Mouse (Mus musculus) lung, postnatal 25 days (tissue): ENCODE results near the gene Tnxb.

Experiments
- DNase-seq: peaks from one replicate; pipeline ENCODE4 v3.0.0; 2022; ENCODE audit warnings: low spot score

Tnxb gene

GRCm38 (mm10) chr17:34643944-34644343 is 26.4 kb upstream of the Tnxb start:
- no peak for DNase-seq

GRCm38 (mm10) chr17:34644608-34645007 is 25.7 kb upstream of the Tnxb start, which contains the start of gene Fkbpl:
Gene Fkbpl (plus strand): TSS chr17:34644764.
- peak; percentile 98 for DNase-seq

- no peak for DNase-seq
These were observed 25.0 kb upstream of the Tnxb start for GRCm38 (mm10) chr17:34645256-34645829.

GRCm38 (mm10) chr17:34645831-34646511 is 24.4 kb upstream of the Tnxb start:
- DNase-seq, result no peak

GRCm38 (mm10) chr17:34646906-34647787 is 23.2 kb upstream of the Tnxb start, which contains the start of gene Atf6b:
Gene Atf6b (plus strand): TSS chr17:34647146.
- DNase-seq, result peak; percentile 99

GRCm38 (mm10) chr17:34648141-34648890 is 22.0 kb upstream of the Tnxb start:
- no peak for DNase-seq

- DNase-seq, result no peak
These were observed 21.1 kb upstream of the Tnxb start for GRCm38 (mm10) chr17:34649106-34649864.

GRCm38 (mm10) chr17:34650781-34651180 is 19.6 kb upstream of the Tnxb start:
- DNase-seq, result no peak

GRCm38 (mm10) chr17:34651507-34652221 is 18.7 kb upstream of the Tnxb start:
- DNase-seq, result no peak

- DNase-seq, result no peak
These were observed 17.8 kb upstream of the Tnxb start for GRCm38 (mm10) chr17:34652546-34652945.

- no peak for DNase-seq
These were observed 17.4 kb upstream of the Tnxb start for GRCm38 (mm10) chr17:34652985-34653384.

GRCm38 (mm10) chr17:34653746-34654285 is 16.5 kb upstream of the Tnxb start:
- peak; percentile 72 for DNase-seq

GRCm38 (mm10) chr17:34654392-34654791 is 15.9 kb upstream of the Tnxb start:
- no peak for DNase-seq

- DNase-seq, result peak; percentile 79
These were observed 15.2 kb upstream of the Tnxb start for GRCm38 (mm10) chr17:34655160-34655559.

GRCm38 (mm10) chr17:34655581-34655991 is 14.7 kb upstream of the Tnxb start:
- DNase-seq, result peak; percentile 94

- DNase-seq, result no peak
These were observed 13.7 kb upstream of the Tnxb start for GRCm38 (mm10) chr17:34656666-34657065.

- DNase-seq, result no peak
These were observed 13.1 kb upstream of the Tnxb start for GRCm38 (mm10) chr17:34657271-34657670.

GRCm38 (mm10) chr17:34658145-34658544 is 12.2 kb upstream of the Tnxb start:
- DNase-seq, result no peak

- no peak for DNase-seq
These were observed 11.7 kb upstream of the Tnxb start for GRCm38 (mm10) chr17:34658591-34658990.

- DNase-seq, result no peak
These were observed 11.0 kb upstream of the Tnxb start for GRCm38 (mm10) chr17:34659181-34659896.
